Mouse (Mus musculus): ENCODE data around the gene Scgb1b20.
"Not testable (repeated sequence)": the region's sequence is repeated elsewhere in the genome, so short reads cannot be mapped to it uniquely, and the experiment has no call there.

- TF ChIP-seq POLR2A (IDR thresholded peaks at IDR 0.05; ENCODE audit: extremely low read depth, insufficient read depth, low read length); CTCF (IDR thresholded peaks at IDR 0.05; ENCODE audit: low read depth, low read length): not testable (repeated sequence)
These were observed at the start of gene Scgb1b20 for GRCm38 (mm10) chr7:33372934-33373333.

Data from liver, adult 2 months (tissue).